Mouse (Mus musculus) midbrain, embryonic 11.5 days (tissue): Measurements from ENCODE around the gene Surf6. TPM values are rescaled to one million over a fixed set of nuclear protein-coding genes. Genes with fewer than 3 reads are reported as not detected.

ENCODE experiments used
- ATAC-seq: fragments of 200-750 bp; cut with Nextera tagmentation; 2 replicates; pipeline ENCODE4 v1.8.0; 2017; ENCODE audit warnings: moderate TSS enrichment, moderate library complexity; ENCODE audit not compliant: low FRiP score
- DNase-seq: peaks from one replicate; pipeline ENCODE4 v3.0.0; 2015; ENCODE audit warnings: low spot score; ENCODE audit errors: missing footprints
- H3K27ac ChIP-seq: fragments of 300-500 bp; sonication (generic); 2 replicates; pipeline ENCODE4 v1.5.1; 2014; ENCODE audit warnings: low read depth, low read length
- H3K27me3 ChIP-seq: fragments of 300-500 bp; sonication (generic); 2 replicates; pipeline ENCODE4 v1.6.1; 2014; ENCODE audit warnings: mild to moderate bottlenecking, low read length, moderate library complexity, mixed read lengths; ENCODE audit not compliant: control insufficient read depth, insufficient read depth
- H3K36me3 ChIP-seq: fragments of 300-500 bp; sonication (generic); 2 replicates; pipeline ENCODE4 v1.6.1; 2014; ENCODE audit warnings: mild to moderate bottlenecking, low read length, moderate library complexity, mixed read lengths; ENCODE audit not compliant: control insufficient read depth, insufficient read depth
- H3K4me1 ChIP-seq: fragments of 300-500 bp; sonication (generic); 2 replicates; pipeline ENCODE4 v1.6.1; 2014; ENCODE audit warnings: low read length; ENCODE audit not compliant: control insufficient read depth, insufficient read depth
- H3K4me2 ChIP-seq: fragments of 300-500 bp; sonication (generic); 2 replicates; pipeline ENCODE4 v1.6.1; 2014; ENCODE audit warnings: mild to moderate bottlenecking, moderate library complexity
- H3K4me3 ChIP-seq: fragments of 300-500 bp; sonication (generic); 2 replicates; pipeline ENCODE4 v1.5.1; 2014; ENCODE audit warnings: low read depth, low read length
- H3K9ac ChIP-seq: fragments of 300-500 bp; sonication (generic); 2 replicates; pipeline ENCODE4 v1.6.1; 2014; ENCODE audit warnings: low read length
- H3K9me3 ChIP-seq: fragments of 300-500 bp; sonication (generic); 2 replicates; pipeline ENCODE4 v1.6.1; 2016; ENCODE audit warnings: low read length; ENCODE audit not compliant: control insufficient read depth
- WGBS: fragments of 180-500 bp; shearing (Covaris S2); extraction: QIAGEN DNeasy Blood & Tissue Kit; methylation state at CpG from one replicate; pipeline ENCODE4 v1.1.7; 2014; 5-methylcytosine and 5-hydroxymethylcytosine counted together
- polyA plus RNA-seq: library from polyadenylated mRNA; unstranded; fragments of >200 nt; fragmentation: Nextera tagmentation; extraction: Ambion mirVana; gene quantifications from 2 replicates; pipeline ENCODE4 v1.2.1, GENCODE M21; 2014

Surf6 gene
- polyA plus RNA-seq, 1 experiment from 2014 or later: 15.2 TPM

DNA sequence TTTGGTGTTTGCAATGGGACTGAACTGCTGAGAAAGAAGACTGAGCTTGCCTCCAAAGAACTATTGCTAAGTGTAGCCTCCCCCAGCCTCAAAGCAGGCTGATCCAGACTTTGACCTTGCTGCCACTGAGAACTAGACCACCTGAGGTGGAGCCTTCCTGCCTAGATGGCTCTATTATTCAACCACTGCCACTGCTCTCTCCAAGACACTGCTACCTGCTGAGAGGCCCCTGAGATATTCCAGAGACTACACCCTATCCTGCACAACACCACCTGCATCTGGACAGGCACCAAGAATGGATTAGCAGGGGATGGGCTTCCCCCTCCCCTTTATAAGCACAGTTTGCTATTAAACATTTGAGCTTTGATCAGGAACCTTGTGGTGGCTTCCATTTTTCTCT, 24.1 kb downstream of the Surf6 start:
- ATAC-seq (no peak), DNase-seq (no peak)
- no peak overlapping the region for H3K27ac ChIP-seq
- H3K4me2 ChIP-seq: no peak overlapping the region
- H3K36me3 ChIP-seq: no peaks in the 10 kb centered on the region
- H3K4me3 ChIP-seq: no peak overlapping the region
- H3K9me3 ChIP-seq: no peaks in the 10 kb centered on the region
- no peaks in the 10 kb centered on the region for H3K4me1 ChIP-seq
- no peaks in the 10 kb centered on the region for H3K27me3 ChIP-seq
- H3K9ac ChIP-seq: no peak overlapping the region

DNA sequence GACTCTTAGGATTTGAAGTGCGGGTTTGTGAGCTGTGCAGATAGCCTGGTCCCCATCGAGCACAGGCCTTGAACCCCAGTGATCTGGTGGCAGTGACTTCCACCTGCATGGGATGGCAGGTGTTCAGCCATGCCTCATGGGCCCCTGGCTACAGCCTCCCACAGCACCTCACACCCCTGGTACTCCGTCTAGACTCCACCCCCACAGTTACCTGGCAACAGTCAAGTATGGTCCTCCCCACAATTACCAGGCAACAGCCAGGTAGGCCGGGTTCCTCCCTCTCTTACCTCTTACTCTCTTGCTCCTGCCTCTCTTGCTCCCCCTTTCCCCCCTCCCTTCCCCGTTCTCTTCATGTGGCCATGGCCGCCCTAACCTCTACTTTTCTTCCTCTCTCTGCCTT, 32.0 kb downstream of the Surf6 start:
- WGBS: 66% methylated on average over 6 of the region's 6 CpGs
- ATAC-seq: no peak
- Histone ChIP-seq H3K4me1 (no peaks in the 10 kb centered on the region), H3K9me3 (no peaks in the 10 kb centered on the region), H3K27me3 (no peaks in the 10 kb centered on the region), H3K27ac (no peak overlapping the region), H3K9ac (no peak overlapping the region), H3K4me3 (no peak overlapping the region), H3K36me3 (no peaks in the 10 kb centered on the region), H3K4me2 (no peak overlapping the region)
- DNase-seq: no peak

DNA sequence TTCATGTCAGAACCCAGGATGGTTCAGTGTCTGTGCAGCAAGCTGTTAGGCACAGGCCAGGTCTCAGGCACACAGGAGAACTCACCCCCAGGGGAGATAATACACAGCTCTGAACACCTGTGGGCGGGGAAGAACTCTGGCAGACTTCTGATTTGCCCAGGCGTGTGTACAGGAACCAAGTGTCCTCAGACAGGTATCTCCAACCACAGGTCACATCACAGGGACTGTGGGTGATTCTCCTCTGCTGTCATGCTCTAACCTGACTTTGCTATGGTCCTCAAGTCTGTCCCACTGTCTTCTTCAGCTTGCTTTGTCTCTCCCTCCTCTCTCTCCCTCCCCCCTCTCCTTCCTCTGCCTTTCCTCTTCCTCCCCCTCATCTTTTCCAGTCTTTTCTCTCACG, 37.8 kb downstream of the Surf6 start, which contains the start of gene Abo:
TSS of gene Abo (minus strand) at position 101 of the 400 bp plus-strand sequence.
- no peaks in the 10 kb centered on the region for H3K9me3 ChIP-seq
- no peak within 1 kb of the TSS for H3K4me2 ChIP-seq
- WGBS: 67% methylated on average over 3 of the region's 3 CpGs
- no peak within 1 kb of the TSS for H3K27ac ChIP-seq
- DNase-seq (no peak), ATAC-seq (no peak)
- H3K27me3 ChIP-seq: no peaks in the 10 kb centered on the region
- no peak within 1 kb of the TSS for H3K4me3 ChIP-seq
- no peaks in the 10 kb centered on the region for H3K4me1 ChIP-seq
- no peaks in the 10 kb centered on the region for H3K36me3 ChIP-seq
- no peak within 1 kb of the TSS for H3K9ac ChIP-seq

DNA sequence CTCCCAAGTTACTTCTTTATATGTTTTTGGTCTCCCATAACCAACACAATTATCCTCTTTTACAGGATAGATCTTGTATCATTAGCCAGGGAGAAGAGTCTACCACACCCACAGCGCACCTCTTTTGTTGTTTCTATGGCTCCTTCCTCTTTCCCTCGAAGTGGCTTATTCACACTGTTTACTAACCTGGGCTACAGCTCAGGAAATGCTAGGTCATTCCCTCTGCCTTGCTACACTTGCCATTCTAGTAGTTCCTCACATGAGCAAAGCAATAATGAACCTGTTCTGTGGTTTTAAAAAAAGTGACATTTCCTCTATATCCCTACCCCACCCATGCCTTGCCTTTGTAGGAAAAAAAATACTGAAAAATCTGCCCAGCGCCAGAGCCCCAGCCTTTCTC, 39.8 kb downstream of the Surf6 start:
- DNase-seq (no peak), ATAC-seq (no peak)
- Histone ChIP-seq H3K9ac (no peak overlapping the region), H3K9me3 (no peaks in the 10 kb centered on the region), H3K4me3 (no peak overlapping the region), H3K4me2 (no peak overlapping the region), H3K27me3 (no peaks in the 10 kb centered on the region), H3K4me1 (no peaks in the 10 kb centered on the region), H3K36me3 (no peaks in the 10 kb centered on the region), H3K27ac (no peak overlapping the region)
- WGBS: 78% methylated on average over 3 of the region's 3 CpGs

DNA sequence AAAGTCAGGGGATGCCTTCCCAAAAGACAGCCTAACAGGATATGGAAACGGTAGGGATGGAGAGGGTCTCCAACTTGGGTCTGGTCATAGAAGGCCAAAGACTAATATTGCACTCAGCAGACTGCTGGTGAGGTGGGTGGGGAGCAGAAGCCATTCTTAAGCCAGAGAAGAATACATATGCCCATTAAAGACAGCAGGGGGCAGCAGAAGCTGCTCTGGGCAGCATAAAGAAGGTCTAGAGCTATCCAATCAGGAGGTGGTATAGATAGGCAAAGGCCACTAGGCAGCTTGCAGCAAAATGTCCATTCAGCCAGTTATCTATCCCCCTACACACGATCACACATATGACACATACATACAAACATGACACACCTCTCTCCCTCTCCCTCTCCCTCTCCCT, 55.0 kb downstream of the Surf6 start:
- no peak overlapping the region for H3K4me2 ChIP-seq
- H3K4me3 ChIP-seq: no peak overlapping the region
- H3K27me3 ChIP-seq: no peaks in the 10 kb centered on the region
- DNase-seq (no peak), ATAC-seq (no peak)
- no peak overlapping the region for H3K9ac ChIP-seq
- 61% methylated on average over 2 of the region's 2 CpGs for WGBS
- no peaks in the 10 kb centered on the region; the same call in 1 of the 2 replicates for H3K9me3 ChIP-seq
- no peaks in the 10 kb centered on the region for H3K4me1 ChIP-seq
- H3K27ac ChIP-seq: no peak overlapping the region
- no peaks in the 10 kb centered on the region for H3K36me3 ChIP-seq

Other genes with a start within 250 kb of the Surf6 start
- not detected in 2 replicates for gene Lcn4, start 231.6 kb downstream of the Surf6 start, polyA plus RNA-seq
- not detected in 2 replicates for gene Abo, start 37.9 kb downstream of the Surf6 start, polyA plus RNA-seq
- gene Med22, start 7.8 kb upstream of the Surf6 start, polyA plus RNA-seq: 96.5 and 99.5 TPM in 2 replicates
- gene Rpl7a, start 7.9 kb upstream of the Surf6 start, polyA plus RNA-seq: 631 and 654 TPM in 2 replicates
- gene Surf2, start 13.5 kb upstream of the Surf6 start, polyA plus RNA-seq: 46.5 and 48.4 TPM in 2 replicates
- gene Surf1, start 13.7 kb upstream of the Surf6 start, polyA plus RNA-seq: 49.0 and 54.0 TPM in 2 replicates
- gene Surf4, start 31.0 kb upstream of the Surf6 start, polyA plus RNA-seq: 137 and 139 TPM in 2 replicates
- 0.07 TPM in 1 of 2 replicates, not detected in the other for gene Stkld1, start 31.2 kb upstream of the Surf6 start, polyA plus RNA-seq
- 50.4 and 51.4 TPM in 2 replicates for gene Rexo4, start 61.5 kb upstream of the Surf6 start, polyA plus RNA-seq
- not detected in 2 replicates for gene Adamts13, start 70.5 kb upstream of the Surf6 start, polyA plus RNA-seq
- gene Cacfd1, start 107.0 kb upstream of the Surf6 start, polyA plus RNA-seq: 87.6 and 93.8 TPM in 2 replicates
- gene Slc2a6, start 125.1 kb upstream of the Surf6 start, polyA plus RNA-seq: 1.2 and 1.6 TPM in 2 replicates
- gene Mymk, start 169.3 kb upstream of the Surf6 start, polyA plus RNA-seq: not detected in 2 replicates
- 3.9 and 5.9 TPM in 2 replicates for gene Adamtsl2, start 176.5 kb upstream of the Surf6 start, polyA plus RNA-seq
- 0.10 and 0.15 TPM in 2 replicates for gene Fam163b, start 239.6 kb upstream of the Surf6 start, polyA plus RNA-seq